Mouse (Mus musculus) heart, postnatal 25 days (tissue): ENCODE results near the gene Tecr. TPM values are rescaled to one million over a fixed set of nuclear protein-coding genes. Genes with fewer than 3 reads are reported as not detected.
A peak's percentile ranks its signal among the peaks of the same experiment; 100 is the strongest.
"Not testable (repeated sequence)": the region's sequence is repeated elsewhere in the genome, so short reads cannot be mapped to it uniquely, and the experiment has no call there.

Experiments used
- DNase-seq: peaks from one replicate; pipeline ENCODE4 v3.0.0; 2022; ENCODE audit warnings: low spot score
- intact Hi-C: fragments of 180-260 bp; cut with DNase I; formaldehyde crosslinking; loops from one replicate; pipeline ENCODE4 v1.15.1; 2025
- total RNA-seq, 2 experiments: library from RNA; stranded (reverse); gene quantifications; 2 replicates each; pipeline ENCODE4 v1.2.3; 2021

The Tecr gene
- total RNA-seq, 2 experiments from 2014 or later, result 381 to 389 TPM

- intact Hi-C loops, result loop anchor here (10.0 kb wide), 1 partner anchor 175 kb away; no protein-coding TSS in a partner anchor
- DNase-seq, result no peak
Measured at GRCm38 (mm10) chr8:83619568-83620285, 12.0 kb upstream of the Tecr start.

DNA sequence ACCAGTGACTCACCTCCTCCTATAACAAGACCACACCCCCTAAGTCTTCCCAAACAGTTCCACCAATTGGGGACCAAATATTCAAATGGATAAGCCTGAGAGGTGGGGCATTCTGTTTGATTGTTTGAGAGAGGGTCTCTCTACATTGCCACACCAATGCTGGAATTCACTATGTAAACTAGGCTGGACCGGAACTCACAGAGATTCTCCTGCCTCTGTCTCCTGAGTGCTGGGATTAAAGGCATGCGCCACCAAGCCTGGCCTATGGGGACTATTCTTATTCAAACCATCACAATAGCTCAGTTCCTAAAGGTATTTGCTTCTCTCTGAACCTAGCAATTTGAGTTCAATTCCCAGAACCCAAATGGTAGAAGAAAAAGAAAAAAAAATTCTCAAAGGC lies 10.8 kb upstream of the Tecr start:
- no peak for DNase-seq
- intact Hi-C loops, result loop anchor here (10.0 kb wide), 1 partner anchor 174 kb away; no protein-coding TSS in a partner anchor

DNA sequence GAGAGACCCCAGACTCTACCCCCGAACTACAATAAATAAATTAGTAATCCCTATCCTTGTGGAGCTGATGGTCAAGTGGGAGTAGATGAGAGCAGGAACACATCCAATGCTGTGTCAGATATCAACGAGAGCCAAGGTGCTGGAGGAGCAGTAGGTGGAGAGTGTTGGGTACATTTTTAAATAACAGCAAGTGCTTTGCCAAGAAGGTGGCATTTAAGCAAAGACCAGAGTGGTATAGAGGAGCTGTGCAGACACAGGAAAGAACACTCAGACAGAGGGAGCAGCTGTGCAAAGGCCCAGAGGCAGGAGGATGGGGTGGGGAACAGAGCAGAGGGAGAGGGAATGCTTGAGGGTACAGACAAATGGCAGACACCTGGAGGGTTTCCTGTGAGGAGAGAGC lies 9.3 kb upstream of the Tecr start:
- no peak for DNase-seq
- intact Hi-C loops, result loop anchor here (10.0 kb wide), 1 partner anchor 172 kb away; no protein-coding TSS in a partner anchor

- intact Hi-C loops, result loop anchor here (10.0 kb wide), 1 partner anchor 172 kb away; no protein-coding TSS in a partner anchor
- DNase-seq, result no peak
Measured at GRCm38 (mm10) chr8:83616625-83617024, 8.9 kb upstream of the Tecr start.

GRCm38 (mm10) chr8:83613695-83614094 lies 5.9 kb upstream of the Tecr start:
- intact Hi-C loops, result loop anchor here (10.0 kb wide), 1 partner anchor 169 kb away; no protein-coding TSS in a partner anchor
- DNase-seq, result no peak

DNA sequence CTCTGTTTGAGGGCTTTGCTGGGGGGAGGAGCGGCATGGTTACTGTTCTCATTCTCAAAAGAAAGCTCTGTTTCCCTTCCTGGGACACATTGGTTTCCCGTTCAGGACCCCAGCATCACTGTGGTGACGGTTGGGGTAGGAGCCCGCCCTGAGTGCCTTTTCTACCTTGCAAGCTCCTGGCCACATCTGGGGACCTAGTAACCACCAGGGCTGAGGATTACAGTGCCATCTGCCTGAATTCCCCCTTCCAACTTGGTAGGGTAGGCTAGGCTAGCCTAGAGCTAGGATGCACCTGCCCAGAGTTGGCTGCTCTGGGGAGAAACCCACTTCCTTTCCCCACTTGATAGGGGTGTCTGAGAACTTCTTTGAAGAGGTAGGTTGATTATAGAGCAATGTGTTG lies 4.2 kb upstream of the Tecr start:
- no peak for DNase-seq
- intact Hi-C loops, result loop anchor here (10.0 kb wide), 1 partner anchor 167 kb away; no protein-coding TSS in a partner anchor

- DNase-seq, result no peak
- intact Hi-C loops, result loop anchor here (2.0 to 10.0 kb wide), 4 partner anchors 13 to 1238 kb away; partner anchors contain the start of genes Calr and Ndufb7
Measured at GRCm38 (mm10) chr8:83609547-83610180, 1.9 kb upstream of the Tecr start.

- no peak for DNase-seq
- intact Hi-C loops, result loop anchor here (2.0 to 5.0 kb wide), 3 partner anchors 14 to 1238 kb away; partner anchors contain the start of genes Calr and Ndufb7
Measured at GRCm38 (mm10) chr8:83609086-83609485, 1.3 kb upstream of the Tecr start.

DNA sequence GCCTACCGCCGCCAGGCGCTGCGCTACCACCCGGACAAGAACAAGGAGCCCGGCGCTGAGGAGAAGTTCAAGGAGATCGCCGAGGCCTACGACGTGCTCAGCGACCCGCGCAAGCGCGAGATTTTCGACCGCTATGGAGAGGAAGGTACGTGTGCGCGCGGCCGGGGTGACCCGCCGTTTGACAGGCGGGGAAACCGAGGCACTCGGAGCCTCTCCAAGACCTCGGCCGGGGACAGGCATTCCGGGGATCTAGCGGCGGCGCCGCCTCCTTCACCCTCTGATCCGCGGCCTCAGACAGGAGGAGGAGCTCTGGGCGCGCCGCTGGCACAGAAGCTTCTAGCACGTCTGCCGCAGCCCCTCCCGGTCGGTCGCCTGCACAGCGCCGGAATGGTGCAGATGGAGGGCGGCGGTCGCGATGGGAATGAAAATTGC lies 643 bp upstream of the Tecr start:
- peak; percentile 75 for DNase-seq
- intact Hi-C loops, result loop anchor here (2.0 to 5.0 kb wide), 3 partner anchors 14 to 1239 kb away; partner anchors contain the start of genes Calr and Ndufb7

DNA sequence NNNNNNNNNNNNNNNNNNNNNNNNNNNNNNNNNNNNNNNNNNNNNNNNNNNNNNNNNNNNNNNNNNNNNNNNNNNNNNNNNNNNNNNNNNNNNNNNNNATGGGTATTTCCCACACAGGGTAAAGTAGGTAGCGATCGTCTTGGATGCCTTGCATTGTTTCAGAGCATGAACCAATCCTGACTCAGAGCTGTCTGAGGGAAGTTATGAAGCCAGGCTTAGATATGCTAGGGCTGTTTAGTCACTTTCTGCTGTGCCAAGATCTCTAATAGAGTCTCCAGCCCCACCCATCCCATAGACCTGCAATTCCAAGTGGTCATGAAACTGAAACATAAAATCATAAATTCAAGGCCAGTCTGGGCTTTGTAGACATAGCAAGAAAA lies 5.1 kb downstream of the Tecr start:
- DNase-seq, result no peak
- intact Hi-C loops, result no loop called here

- no peak for DNase-seq
- intact Hi-C loops, result no loop called here
Measured at GRCm38 (mm10) chr8:83599814-83600213, 8.0 kb downstream of the Tecr start.

DNA sequence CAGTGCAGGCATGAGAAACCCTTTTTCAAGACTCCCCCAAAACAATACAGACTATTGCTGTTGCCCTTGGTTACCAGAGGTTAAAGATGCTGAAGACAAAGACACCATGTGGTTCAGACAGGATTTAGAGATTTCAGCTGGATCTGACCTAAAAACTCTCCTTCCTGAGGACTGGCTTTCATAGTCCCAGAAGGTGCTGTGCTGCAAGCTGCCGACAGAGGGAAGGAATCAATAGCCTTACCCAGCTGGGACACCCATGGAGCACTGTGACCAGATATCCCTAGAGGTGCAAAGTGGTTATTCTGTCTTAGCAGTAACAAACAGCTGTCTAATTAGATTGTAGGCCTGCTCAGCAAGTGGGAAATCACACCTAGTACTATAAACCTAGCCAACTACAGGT lies 9.6 kb downstream of the Tecr start:
- intact Hi-C loops, result no loop called here
- no peak for DNase-seq

DNA sequence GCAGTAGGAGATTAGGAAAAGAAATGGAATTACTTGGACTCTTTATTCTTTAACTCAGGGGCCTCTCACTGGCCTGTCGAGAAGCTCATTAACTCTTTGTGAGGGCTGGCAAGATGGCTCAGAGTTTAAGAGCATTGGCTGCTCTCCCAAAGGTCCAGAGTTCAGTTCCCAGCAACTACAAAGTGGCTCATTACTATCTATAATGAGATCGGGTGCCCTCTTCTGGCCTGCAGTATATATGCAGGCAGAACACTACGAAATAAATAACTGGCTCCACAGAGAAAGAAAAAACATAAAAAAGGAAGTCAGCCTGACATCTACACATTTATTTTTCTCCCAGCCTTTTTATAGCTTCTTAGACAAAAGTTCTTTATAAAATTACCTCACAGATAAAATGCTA lies 11.4 kb downstream of the Tecr start:
- no peak for DNase-seq
- intact Hi-C loops, result loop anchor here (1.0 kb wide), 1 partner anchor 10 kb away; no protein-coding TSS in a partner anchor

- DNase-seq, intact Hi-C loops: not testable (repeated sequence)
Measured at GRCm38 (mm10) chr8:83595050-83595345, 12.8 kb downstream of the Tecr start.

GRCm38 (mm10) chr8:83594167-83595049 lies 13.4 kb downstream of the Tecr start:
- peak; percentile 93 for DNase-seq
- intact Hi-C loops, result no loop called here

GRCm38 (mm10) chr8:83593325-83594166 lies 14.2 kb downstream of the Tecr start:
- no peak for DNase-seq
- intact Hi-C loops, result no loop called here

- intact Hi-C loops, result no loop called here
- no peak for DNase-seq
Measured at GRCm38 (mm10) chr8:83592682-83593081, 15.1 kb downstream of the Tecr start.

DNA sequence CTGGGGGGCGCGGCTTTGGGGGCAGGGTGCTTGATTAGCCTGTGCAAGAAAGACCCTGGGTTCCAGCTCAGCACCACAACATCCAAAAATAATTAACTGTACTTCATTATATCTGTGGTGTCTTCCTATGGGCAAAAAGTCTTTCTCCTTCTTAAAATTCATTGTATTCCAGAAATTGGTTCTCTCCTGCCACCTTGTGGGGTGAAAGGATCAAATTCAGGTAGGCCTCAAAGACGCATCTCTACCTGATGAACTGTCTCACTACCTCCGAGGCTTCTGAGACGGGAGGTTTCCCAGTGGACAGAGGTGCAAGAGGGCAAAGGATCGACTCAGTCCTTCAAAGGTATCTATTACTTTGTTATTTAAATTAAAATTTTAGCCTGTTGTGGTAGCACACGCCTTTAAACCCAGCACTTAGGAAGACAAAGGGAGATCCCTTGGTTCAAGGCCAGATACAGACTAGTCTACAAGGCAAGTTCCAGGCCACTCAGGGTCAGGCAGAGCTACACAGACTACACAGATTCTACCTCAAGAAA lies 17.2 kb downstream of the Tecr start:
- DNase-seq, result no peak
- intact Hi-C loops, result no loop called here

DNA sequence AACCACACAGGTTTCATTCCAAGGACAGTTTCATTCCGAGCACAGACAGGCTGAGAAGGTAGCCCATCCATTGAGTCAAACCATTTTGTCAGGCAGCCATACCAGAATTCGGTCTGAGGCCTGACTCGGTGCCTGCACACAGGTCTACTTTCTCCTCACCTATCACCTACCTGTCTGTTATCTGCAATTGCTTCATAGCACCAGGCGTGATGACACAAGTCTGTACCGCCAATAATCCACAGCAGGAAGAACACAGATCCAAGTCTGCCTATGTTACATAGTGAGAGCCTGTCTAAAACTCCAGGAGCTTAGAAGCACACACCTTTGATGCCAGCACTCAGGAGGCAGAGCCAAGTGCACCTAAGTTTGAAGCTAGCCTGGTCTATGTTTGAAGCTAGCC lies 18.9 kb downstream of the Tecr start:
- intact Hi-C loops, result no loop called here
- no peak for DNase-seq
